Mouse (Mus musculus) activated CD4-positive, CD25-positive, alpha-beta regulatory T cell, adult 4 months (primary cell): ENCODE results near the gene Mns1. TPM values are rescaled to one million over a fixed set of nuclear protein-coding genes. Genes with fewer than 3 reads are reported as not detected.
A peak's percentile ranks its signal among the peaks of the same experiment; 100 is the strongest.
"Not testable (repeated sequence)": the region's sequence is repeated elsewhere in the genome, so short reads cannot be mapped to it uniquely, and the experiment has no call there.

ENCODE experiments used
- ATAC-seq: one replicate; pipeline ENCODE4 v1.8.0; 2017
- polyA plus RNA-seq, 2 experiments: library from polyadenylated mRNA; unstranded; fragments of 100-300 nt; shearing (Covaris generic); gene quantifications; one replicate each; pipeline ENCODE4 v1.2.1; 2017

Gene Mns1
- polyA plus RNA-seq: 10 to 100 TPM; 20.7 to 23.6 TPM

GRCm38 (mm10) chr9:72437822-72438701 lies at the start of gene Mns1:
Gene Mns1 (plus strand): TSS chr9:72438011.
- peak; percentile 100 for ATAC-seq

GRCm38 (mm10) chr9:72388934-72389333 lies 48.9 kb upstream of the Mns1 start:
- ATAC-seq: no peak

GRCm38 (mm10) chr9:72389431-72390002 lies 48.3 kb upstream of the Mns1 start:
- ATAC-seq: peak; percentile 71

DNA sequence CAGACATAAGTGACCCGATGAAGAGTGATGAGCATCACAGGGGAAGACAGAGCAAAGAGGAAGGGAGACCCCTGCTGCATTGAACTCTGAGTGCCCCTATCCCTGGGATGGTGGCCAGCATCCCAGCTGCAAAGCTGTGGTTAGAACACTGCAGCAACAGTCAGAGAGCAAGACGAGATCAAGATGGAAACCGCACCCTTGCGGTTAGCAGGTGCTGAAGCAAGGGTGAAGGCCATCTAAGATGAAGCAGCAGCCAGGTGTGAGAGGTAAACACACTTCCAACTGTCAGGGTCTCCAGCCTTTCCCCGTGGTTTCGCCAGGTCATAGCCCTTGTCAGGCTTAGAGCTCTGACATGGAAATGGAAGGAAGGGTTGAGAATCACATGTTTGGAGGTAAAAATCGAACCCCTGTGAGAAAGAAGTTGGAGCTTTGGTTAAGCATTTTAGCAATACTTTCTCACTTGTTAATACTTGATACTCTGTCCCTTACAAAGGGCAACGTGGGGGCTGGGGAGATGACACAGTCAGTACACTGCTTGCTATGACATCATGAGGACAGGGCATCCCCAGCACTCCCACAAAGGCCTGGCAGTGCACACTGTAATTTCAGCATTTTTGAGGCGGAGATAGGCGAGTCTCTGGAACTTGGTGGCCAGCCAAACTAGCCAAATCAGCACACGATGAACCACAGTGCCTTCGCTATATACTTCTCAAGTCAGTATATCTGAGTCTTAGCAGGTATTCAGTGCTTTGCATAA lies 47.3 kb upstream of the Mns1 start:
- ATAC-seq: no peak

- no peak for ATAC-seq
Measured at GRCm38 (mm10) chr9:72392686-72393085, 45.1 kb upstream of the Mns1 start.

DNA sequence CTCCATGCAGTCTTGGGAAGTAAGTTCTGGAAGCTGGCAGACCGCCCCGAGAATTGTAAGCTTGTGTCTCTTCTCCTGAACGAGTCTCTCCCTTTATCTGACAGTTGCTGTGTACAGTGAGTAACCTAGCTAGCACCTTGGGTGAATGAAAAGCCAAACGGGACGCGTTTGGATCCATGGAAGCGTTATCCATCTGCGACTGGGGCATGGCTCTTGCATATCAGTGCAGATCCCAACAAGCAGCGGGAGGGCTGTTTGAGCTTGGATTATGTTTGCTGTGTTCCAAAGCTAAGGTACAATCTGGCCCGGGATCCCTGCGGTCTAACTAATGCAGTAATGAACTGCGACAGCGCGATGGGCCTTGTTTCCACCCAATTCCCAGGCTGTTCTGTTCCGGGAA lies 44.6 kb upstream of the Mns1 start:
- ATAC-seq: no peak

DNA sequence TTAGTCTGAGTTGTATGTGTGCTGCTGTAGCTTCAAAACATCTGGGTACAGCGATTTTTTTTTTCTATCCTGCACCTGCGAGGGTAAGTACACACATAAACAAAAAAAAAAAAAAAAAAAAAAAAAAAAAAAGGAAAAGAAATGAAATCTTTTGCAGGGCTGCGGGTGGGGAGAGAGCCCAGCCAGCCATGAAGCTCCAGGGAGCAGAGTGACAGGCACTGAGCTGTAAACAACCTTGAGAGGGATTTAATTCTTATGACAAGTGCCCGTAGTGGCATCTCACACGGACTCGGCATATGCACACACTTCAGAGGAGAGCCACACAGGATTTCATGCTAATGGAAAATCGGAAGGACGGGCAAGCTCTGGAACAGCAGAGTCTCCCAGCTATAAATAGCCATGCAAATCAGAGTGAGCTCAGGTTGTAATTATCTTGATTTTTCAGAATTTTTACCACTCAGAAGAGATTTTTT lies 43.9 kb upstream of the Mns1 start:
- no peak for ATAC-seq

DNA sequence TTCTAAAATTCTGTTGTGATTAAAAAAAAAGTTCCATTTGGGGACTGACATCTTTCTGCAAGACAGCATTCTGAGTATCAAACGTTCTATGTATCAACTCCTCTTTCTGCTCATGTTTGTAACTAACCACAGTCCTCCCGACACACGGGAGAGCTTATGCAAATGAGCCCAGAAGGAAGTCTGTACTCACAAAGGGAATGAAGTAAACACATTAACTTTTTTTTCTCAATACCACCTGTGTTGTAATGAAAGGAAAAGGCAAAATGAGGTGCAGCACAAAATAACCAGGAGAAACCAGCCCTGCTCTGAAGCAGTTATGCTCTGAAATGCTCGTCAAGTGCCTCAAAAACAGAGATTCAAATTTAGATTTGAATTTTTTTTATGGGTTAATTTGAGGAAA lies 37.7 kb upstream of the Mns1 start:
- ATAC-seq: no peak

DNA sequence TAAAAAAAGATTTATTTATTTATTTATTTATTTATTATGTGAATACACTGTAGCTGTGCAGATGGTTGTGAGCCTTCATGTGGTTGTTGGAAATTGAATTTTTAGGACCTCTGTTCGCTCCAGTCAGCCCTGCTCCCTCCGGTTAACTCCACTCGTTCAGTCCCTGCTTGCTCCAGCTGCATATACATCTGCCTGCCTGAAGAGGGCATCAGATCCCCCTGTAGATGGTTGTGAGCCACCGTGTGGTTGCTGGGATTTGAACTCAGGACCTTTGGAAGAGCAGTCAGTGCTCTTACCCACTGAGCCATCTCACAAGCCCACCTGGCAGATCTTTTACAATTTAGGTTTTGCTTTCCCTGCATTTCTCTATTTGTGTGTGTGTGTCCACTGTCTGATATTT lies 36.0 kb upstream of the Mns1 start:
- ATAC-seq: not testable (repeated sequence)

GRCm38 (mm10) chr9:72403421-72403820 lies 34.4 kb upstream of the Mns1 start:
- ATAC-seq: no peak

GRCm38 (mm10) chr9:72404446-72404845 lies 33.4 kb upstream of the Mns1 start:
- ATAC-seq: no peak

- ATAC-seq: no peak
Measured at GRCm38 (mm10) chr9:72404934-72405333, 32.9 kb upstream of the Mns1 start.

- no peak for ATAC-seq
Measured at GRCm38 (mm10) chr9:72405882-72406638, 31.8 kb upstream of the Mns1 start.

- peak; percentile 63 for ATAC-seq
Measured at GRCm38 (mm10) chr9:72408131-72408586, 29.7 kb upstream of the Mns1 start.

- no peak for ATAC-seq
Measured at GRCm38 (mm10) chr9:72409381-72410225, 28.2 kb upstream of the Mns1 start.

DNA sequence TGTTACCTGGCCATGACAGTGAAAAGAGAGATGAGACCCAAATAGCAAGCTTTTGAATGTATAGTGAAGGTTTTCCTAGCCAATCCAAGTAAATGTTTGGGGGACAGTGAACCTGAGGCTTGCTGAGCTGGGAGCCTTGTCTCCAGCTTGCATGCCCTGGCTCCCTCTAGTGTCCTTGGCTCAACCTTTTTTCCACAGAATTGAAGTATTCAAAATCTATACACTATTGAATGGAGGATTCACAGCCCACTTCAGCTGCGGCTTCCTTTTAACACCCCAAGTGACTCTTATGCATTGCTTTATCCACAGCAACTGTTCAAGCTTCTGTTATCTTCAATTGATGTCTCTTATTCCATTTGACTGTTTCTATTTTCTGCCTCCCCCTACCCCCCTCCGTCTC lies 26.1 kb upstream of the Mns1 start:
- ATAC-seq: no peak

DNA sequence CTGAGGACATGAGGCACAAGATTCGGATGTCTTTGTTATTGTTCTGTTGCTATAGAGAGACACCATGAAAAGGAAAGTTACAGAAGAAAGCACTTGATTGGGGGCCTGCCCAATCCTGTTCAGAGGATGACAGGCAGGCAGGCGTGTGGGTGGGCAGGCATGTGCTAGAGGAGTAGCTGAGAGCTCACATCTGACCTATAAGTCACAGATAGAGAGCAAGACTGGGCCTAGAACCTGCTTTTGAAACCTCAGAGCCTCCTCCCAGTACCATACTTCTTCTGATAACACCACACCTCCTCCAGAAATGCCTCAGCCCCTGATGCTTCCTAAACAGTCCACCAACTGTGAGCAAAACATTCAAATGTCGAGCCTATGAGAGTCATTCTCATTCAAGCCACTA lies 19.4 kb upstream of the Mns1 start:
- no peak for ATAC-seq

- no peak for ATAC-seq
Measured at GRCm38 (mm10) chr9:72420490-72420889, 17.3 kb upstream of the Mns1 start.

- ATAC-seq: no peak
Measured at GRCm38 (mm10) chr9:72422284-72422683, 15.5 kb upstream of the Mns1 start.

GRCm38 (mm10) chr9:72422753-72423152 lies 15.1 kb upstream of the Mns1 start:
- ATAC-seq: no peak

GRCm38 (mm10) chr9:72425300-72425850 lies 12.4 kb upstream of the Mns1 start:
- no peak for ATAC-seq
